Mouse (Mus musculus) layer of hippocampus, adult 8-10 months (tissue): ENCODE measurements around the gene Tmc8. TPM values are rescaled to one million over a fixed set of nuclear protein-coding genes. Genes with fewer than 3 reads are reported as not detected.
A peak's percentile ranks its signal among the peaks of the same experiment; 100 is the strongest.
"Not testable (repeated sequence)": the region's sequence is repeated elsewhere in the genome, so short reads cannot be mapped to it uniquely, and the experiment has no call there.

Experiments used
- DNase-seq, 2 experiments: peaks; one replicate each; pipeline ENCODE4 v3.0.0; 2022; ENCODE audit warnings: low spot score in 2 of 2
- total RNA-seq, 4 experiments: library from RNA; stranded (reverse); gene quantifications; 2 replicates each; pipeline ENCODE4 v1.2.4; 2022

Tmc8 gene
- total RNA-seq, 4 experiments from 2014 or later = 0.52 to 1.5 (median 0.85) TPM

- peak; percentile 61 to 85 for DNase-seq
These were observed 42.4 kb downstream of the Tmc8 start for GRCm38 (mm10) chr11:117824060-117824969.

- no peak for DNase-seq
These were observed 43.6 kb downstream of the Tmc8 start, which contains the start of the genes Afmid and Tk1 for GRCm38 (mm10) chr11:117825333-117826101. Gene Afmid (plus strand): TSS chr11:117825924. Gene Tk1 (minus strand): TSS chr11:117826092.

- DNase-seq = no peak
These were observed 44.3 kb downstream of the Tmc8 start for GRCm38 (mm10) chr11:117826164-117826563.

GRCm38 (mm10) chr11:117826916-117827315 is 45.0 kb downstream of the Tmc8 start:
- no peak for DNase-seq

- no peak for DNase-seq
These were observed 45.5 kb downstream of the Tmc8 start for GRCm38 (mm10) chr11:117827386-117827785.

- DNase-seq = no peak
These were observed 46.4 kb downstream of the Tmc8 start for GRCm38 (mm10) chr11:117828149-117828887.

- no peak for DNase-seq
These were observed 47.2 kb downstream of the Tmc8 start for GRCm38 (mm10) chr11:117828888-117829604.

GRCm38 (mm10) chr11:117829671-117830215 is 47.9 kb downstream of the Tmc8 start:
- no peak for DNase-seq

GRCm38 (mm10) chr11:117830401-117830800 is 48.5 kb downstream of the Tmc8 start:
- DNase-seq = no peak

GRCm38 (mm10) chr11:117832086-117832969 is 50.5 kb downstream of the Tmc8 start:
- peak; percentile 45 to 73 for DNase-seq

- DNase-seq = not testable (repeated sequence)
These were observed 51.6 kb downstream of the Tmc8 start for GRCm38 (mm10) chr11:117833509-117833908.

- DNase-seq = no peak
These were observed 52.2 kb downstream of the Tmc8 start for GRCm38 (mm10) chr11:117834086-117834485.

GRCm38 (mm10) chr11:117836306-117836705 is 54.4 kb downstream of the Tmc8 start:
- DNase-seq = peak; percentile 40

GRCm38 (mm10) chr11:117838572-117838971 is 56.7 kb downstream of the Tmc8 start:
- no peak for DNase-seq

GRCm38 (mm10) chr11:117839021-117839420 is 57.1 kb downstream of the Tmc8 start:
- DNase-seq = no peak

- no peak for DNase-seq
These were observed 59.0 kb downstream of the Tmc8 start for GRCm38 (mm10) chr11:117840910-117841309.
